18 mouse cellular contexts compared by ENCODE assay signal in the genomic region with DNA sequence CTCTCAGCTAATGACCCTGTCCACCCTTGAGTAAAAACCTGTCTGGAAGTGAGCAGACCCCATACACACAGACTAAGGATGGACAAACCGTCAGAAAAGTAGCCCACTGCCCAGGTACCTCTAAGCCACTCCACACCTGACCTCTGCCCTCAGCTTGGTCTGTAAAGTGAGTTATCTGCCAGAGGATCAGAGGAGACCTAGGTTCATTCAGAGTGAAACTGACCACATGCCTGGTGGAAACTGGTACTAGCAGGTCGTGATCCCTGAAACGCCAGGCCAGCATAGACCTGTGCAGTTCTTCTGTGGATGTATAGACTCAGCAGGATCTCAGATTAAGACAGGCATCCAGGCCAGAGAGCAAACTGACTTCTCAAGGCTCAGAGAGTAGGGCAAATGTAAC. TPM values are rescaled to one million over a fixed set of nuclear protein-coding genes. Genes with fewer than 3 reads are reported as not detected.
DNase-seq lines count a peak whose midpoint lies in the region; ATAC-seq and TF ChIP-seq lines count a peak whose summit lies in the region.
"Had no signal": no experiment of that assay in that cellular context is flagged by ENCODE, and none has a peak within 500 bp of the region (broad histone marks: within the 10 kb centered on the region; RNA-seq: fewer than 3 reads in every experiment).

No protein-coding gene starts in this region.

- no peaks in the 10 kb centered on the region for H3K36me3 ChIP-seq in heart, embryonic 10.5 days
- no peaks in the 10 kb centered on the region for H3K36me3 ChIP-seq in heart, adult 2 months (ENCODE audit: control insufficient read depth, insufficient read depth, low read length)
- H3K36me3 ChIP-seq in kidney, embryonic 16.5 days (ENCODE audit: insufficient read depth, low read length) = no peaks in the 10 kb centered on the region
- H3K36me3 ChIP-seq in liver, embryonic 13.5 days = no peaks in the 10 kb centered on the region

- WGBS in heart, embryonic 10.5 days = 68% methylated on average over 3 of the region's 3 CpGs
- 73% methylated on average over 3 of the region's 3 CpGs for WGBS in heart, adult 2 months
- 56% methylated on average over 3 of the region's 3 CpGs for WGBS in kidney, embryonic 16.5 days
- WGBS in liver, embryonic 13.5 days (ENCODE audit: insufficient replicate concordance) = 40% methylated on average over 3 of the region's 3 CpGs

- no peak for ATAC-seq in kidney, embryonic 16.5 days (ENCODE audit: low FRiP score, low TSS enrichment)
- ATAC-seq in liver, embryonic 13.5 days (ENCODE audit: low read depth) = peak; percentile 40; the same call in 1 of the 2 replicates
- ATAC-seq: inflammation-experienced regulatory T-cells, adult 6 months had no signal

- H3K4me2 ChIP-seq in kidney, embryonic 16.5 days (replicated peaks; ENCODE audit: low read depth, low read length) = peak overlapping the region; percentile 54
- peak overlapping the region; percentile 52 for H3K4me2 ChIP-seq in liver, embryonic 13.5 days

- H3K79me2 ChIP-seq in heart, adult 2 months (replicated peaks; ENCODE audit: control insufficient read depth, insufficient read depth, low read length) = no peaks in the 10 kb centered on the region

- TF ChIP-seq EP300 in heart, adult 2 months (IDR thresholded peaks at IDR 0.05; ENCODE audit: insufficient read depth, low read depth, low read length) = no peak

- DNase-seq in heart, embryonic 10.5 days (ENCODE audit: low spot score) = no peak
- DNase-seq in heart, adult 2 months = no peak
- DNase-seq in kidney, postnatal 36 days = no peak
- no peak for DNase-seq in liver, embryonic 13.5 days
- no peak for DNase-seq in adipocyte (ENCODE audit: low spot score)
- no peak for DNase-seq in thymus, postnatal 0 days (ENCODE audit: low spot score)
- DNase-seq: cerebellum, adult 11-12 months had no signal

- no peak for TF ChIP-seq POLR2A in heart, adult 2 months (IDR thresholded peaks at IDR 0.05; ENCODE audit: insufficient read depth, low read depth, low read length)
- TF ChIP-seq POLR2A in bone marrow macrophage, adult 2 months (IDR thresholded peaks at IDR 0.05; ENCODE audit: borderline replicate concordance, low read depth, low read length) = no peak

- peaks cover 39% of the 10 kb centered on the region for H3K27me3 ChIP-seq in heart, embryonic 10.5 days (ENCODE audit: insufficient read depth, poor library complexity, severe bottlenecking)
- H3K27me3 ChIP-seq in heart, adult 2 months (ENCODE audit: control insufficient read depth, insufficient read depth, low read length) = no peaks in the 10 kb centered on the region
- no peaks in the 10 kb centered on the region; the same call in 1 of the 2 replicates for H3K27me3 ChIP-seq in kidney, embryonic 16.5 days (ENCODE audit: insufficient read depth, low read length)
- 0 out of 2 replicates have a peak, but pooled peaks cover 6% of the 10 kb centered on the region for H3K27me3 ChIP-seq in liver, embryonic 13.5 days

- H3K4me1 ChIP-seq in heart, embryonic 10.5 days = peaks cover 6% of the 10 kb centered on the region; the same call in 1 of the 2 replicates
- H3K4me1 ChIP-seq in heart, adult 2 months (ENCODE audit: control insufficient read depth, insufficient read depth, low read length) = no peaks in the 10 kb centered on the region
- H3K4me1 ChIP-seq in kidney, embryonic 16.5 days (ENCODE audit: insufficient read depth, low read length) = peaks cover 20% of the 10 kb centered on the region
- H3K4me1 ChIP-seq in bone marrow macrophage, adult 2 months (ENCODE audit: control insufficient read depth, insufficient read depth, low read length) = no peaks in the 10 kb centered on the region
- peaks cover 30% of the 10 kb centered on the region for H3K4me1 ChIP-seq in liver, embryonic 13.5 days (replicated peaks)

- no peak for TF ChIP-seq CTCF in heart, adult 2 months (IDR thresholded peaks at IDR 0.05)
- TF ChIP-seq CTCF in bone marrow macrophage, adult 2 months (IDR thresholded peaks at IDR 0.05; ENCODE audit: low read depth, low read length) = no peak

- no peak overlapping the region for H3K9ac ChIP-seq in heart, adult 2 months (ENCODE audit: low read depth, low read length)
- H3K9ac ChIP-seq in kidney, embryonic 16.5 days (replicated peaks; ENCODE audit: low read length) = no peak overlapping the region
- peak overlapping the region; percentile 45 for H3K9ac ChIP-seq in liver, embryonic 13.5 days

- H3K9me3 ChIP-seq in heart, embryonic 10.5 days = no peaks in the 10 kb centered on the region
- no peaks in the 10 kb centered on the region for H3K9me3 ChIP-seq in kidney, embryonic 16.5 days (ENCODE audit: low read length)
- no peaks in the 10 kb centered on the region for H3K9me3 ChIP-seq in liver, embryonic 13.5 days (replicated peaks)

- intact Hi-C loops in heart, adult 2 months (cut with DNase I) = loop anchor here (10.0 kb wide), 1 partner anchor 640 kb away; no protein-coding TSS in a partner anchor

- no peak overlapping the region for H3K27ac ChIP-seq in heart, embryonic 10.5 days
- H3K27ac ChIP-seq in heart, adult 2 months = no peak overlapping the region
- H3K27ac ChIP-seq in kidney, embryonic 16.5 days (ENCODE audit: low read length) = no peak overlapping the region
- H3K27ac ChIP-seq in bone marrow macrophage, adult 2 months (ENCODE audit: insufficient read depth, low read depth, low read length) = no peak overlapping the region
- peak overlapping the region; percentile 77 for H3K27ac ChIP-seq in liver, embryonic 13.5 days

- peak overlapping the region; percentile 50; the same call in 1 of the 2 replicates for H3K4me3 ChIP-seq in heart, embryonic 10.5 days
- no peak overlapping the region for H3K4me3 ChIP-seq in heart, adult 2 months
- peak overlapping the region; percentile 30; the same call in 1 of the 2 replicates for H3K4me3 ChIP-seq in kidney, embryonic 16.5 days (ENCODE audit: low read length)
- H3K4me3 ChIP-seq in bone marrow macrophage, adult 2 months (ENCODE audit: insufficient read depth, low read length) = peak overlapping the region; percentile 40
- H3K4me3 ChIP-seq in liver, embryonic 13.5 days (replicated peaks) = peak overlapping the region; percentile 48

RNA-seq across cellular contexts. Expression of gene Chst13, which starts 0.5 kb away (rescaled TPM):
- 0.44 and 1.6 TPM in 2 replicates for polyA plus RNA-seq in heart, embryonic 10.5 days (2016; fragmentation: Nextera tagmentation; extraction: Ambion mirVana)
- total RNA-seq in heart, adult 2 months (2021) = not detected
- polyA plus RNA-seq in heart, adult 2 months (2012; rRNA removed) = 0.12 TPM in 1 of 2 replicates, not detected in the other
- 5.8 and 6.7 TPM in 2 replicates for polyA plus RNA-seq in kidney, embryonic 16.5 days (2015; fragmentation: Nextera tagmentation; extraction: Ambion mirVana)
- polyA plus RNA-seq in bone marrow macrophage, adult 2 months (2012; ENCODE audit: insufficient read depth, insufficient read length, missing spikeins) = not detected in 2 replicates
- polyA plus RNA-seq in liver, embryonic 13.5 days (2015; fragmentation: Nextera tagmentation; extraction: Ambion mirVana) = 16.9 and 17.2 TPM in 2 replicates
- polyA plus RNA-seq in thymus, postnatal 0 days (2015; fragmentation: Nextera tagmentation; extraction: Ambion mirVana) = 0.13 TPM in 1 of 2 replicates, not detected in the other
- total RNA-seq: gastrocnemius, adult 8-10 months; layer of hippocampus, adult 18-20 months had no signal
- polyA plus RNA-seq: inflammation-experienced regulatory T-cells, adult 6 months; midbrain, embryonic 14.5 days; neural tube, embryonic 11.5 days had no signal

RNA-seq across cellular contexts. Expression of gene Uroc1, which starts 8.6 kb away (rescaled TPM):
- polyA plus RNA-seq in heart, embryonic 10.5 days (2016; fragmentation: Nextera tagmentation; extraction: Ambion mirVana) = 0.21 TPM in 1 of 2 replicates, not detected in the other
- not detected for total RNA-seq in heart, adult 2 months (2021)
- polyA plus RNA-seq in heart, adult 2 months (2012; rRNA removed) = 0.12 TPM in 1 of 2 replicates, not detected in the other
- polyA plus RNA-seq in kidney, embryonic 16.5 days (2015; fragmentation: Nextera tagmentation; extraction: Ambion mirVana) = 0.15 and 0.19 TPM in 2 replicates
- polyA plus RNA-seq in bone marrow macrophage, adult 2 months (2012; ENCODE audit: insufficient read depth, insufficient read length, missing spikeins) = not detected in 2 replicates
- polyA plus RNA-seq in liver, embryonic 13.5 days (2015; fragmentation: Nextera tagmentation; extraction: Ambion mirVana) = 6.3 and 7.9 TPM in 2 replicates
- 0.05 TPM in 1 of 2 replicates, not detected in the other for polyA plus RNA-seq in thymus, postnatal 0 days (2015; fragmentation: Nextera tagmentation; extraction: Ambion mirVana)
- total RNA-seq: heart, adult 8-10 months; layer of hippocampus, adult 18-20 months; left cerebral cortex, adult 8-10 months had no signal
- polyA plus RNA-seq: C2C12; inflammation-experienced regulatory T-cells, adult 6 months; midbrain, embryonic 14.5 days; neural tube, embryonic 11.5 days had no signal

RNA-seq across cellular contexts. Expression of gene BC048671, which starts 23.4 kb away (rescaled TPM):
- not detected in 2 replicates for polyA plus RNA-seq in heart, embryonic 10.5 days (2016; fragmentation: Nextera tagmentation; extraction: Ambion mirVana)
- not detected for total RNA-seq in heart, adult 2 months (2021)
- 0.26 and 0.27 TPM in 2 replicates for polyA plus RNA-seq in heart, adult 2 months (2012; rRNA removed)
- not detected in 2 replicates for polyA plus RNA-seq in kidney, embryonic 16.5 days (2015; fragmentation: Nextera tagmentation; extraction: Ambion mirVana)
- not detected in 2 replicates for polyA plus RNA-seq in bone marrow macrophage, adult 2 months (2012; ENCODE audit: insufficient read depth, insufficient read length, missing spikeins)
- not detected in 2 replicates for polyA plus RNA-seq in liver, embryonic 13.5 days (2015; fragmentation: Nextera tagmentation; extraction: Ambion mirVana)
- polyA plus RNA-seq in thymus, postnatal 0 days (2015; fragmentation: Nextera tagmentation; extraction: Ambion mirVana) = not detected in 2 replicates
- total RNA-seq: adrenal gland, postnatal 4 days; gastrocnemius, adult 8-10 months; heart, adult 8-10 months; layer of hippocampus, adult 18-20 months; left cerebral cortex, adult 8-10 months had no signal
- polyA plus RNA-seq: C2C12; inflammation-experienced regulatory T-cells, adult 6 months; midbrain, embryonic 14.5 days; neural tube, embryonic 11.5 days had no signal

RNA-seq across cellular contexts. Expression of gene Zxdc, which starts 44.8 kb away (rescaled TPM):
- polyA plus RNA-seq in heart, embryonic 10.5 days (2016; fragmentation: Nextera tagmentation; extraction: Ambion mirVana) = 5.3 and 5.5 TPM in 2 replicates
- total RNA-seq in heart, adult 2 months (2021) = 10 to 100 TPM; 12.6 to 14.6 TPM
- 8.4 and 10.8 TPM in 2 replicates for polyA plus RNA-seq in heart, adult 2 months (2012; rRNA removed)
- 6.4 and 7.5 TPM in 2 replicates for polyA plus RNA-seq in kidney, embryonic 16.5 days (2015; fragmentation: Nextera tagmentation; extraction: Ambion mirVana)
- polyA plus RNA-seq in bone marrow macrophage, adult 2 months (2012; ENCODE audit: insufficient read depth, insufficient read length, missing spikeins) = 9.7 and 12.2 TPM in 2 replicates
- polyA plus RNA-seq in liver, embryonic 13.5 days (2015; fragmentation: Nextera tagmentation; extraction: Ambion mirVana) = 2.6 and 2.7 TPM in 2 replicates
- polyA plus RNA-seq in thymus, postnatal 0 days (2015; fragmentation: Nextera tagmentation; extraction: Ambion mirVana) = 7.2 and 8.1 TPM in 2 replicates
